Mouse (Mus musculus): ENCODE measurements around the gene Epn2.

DNA sequence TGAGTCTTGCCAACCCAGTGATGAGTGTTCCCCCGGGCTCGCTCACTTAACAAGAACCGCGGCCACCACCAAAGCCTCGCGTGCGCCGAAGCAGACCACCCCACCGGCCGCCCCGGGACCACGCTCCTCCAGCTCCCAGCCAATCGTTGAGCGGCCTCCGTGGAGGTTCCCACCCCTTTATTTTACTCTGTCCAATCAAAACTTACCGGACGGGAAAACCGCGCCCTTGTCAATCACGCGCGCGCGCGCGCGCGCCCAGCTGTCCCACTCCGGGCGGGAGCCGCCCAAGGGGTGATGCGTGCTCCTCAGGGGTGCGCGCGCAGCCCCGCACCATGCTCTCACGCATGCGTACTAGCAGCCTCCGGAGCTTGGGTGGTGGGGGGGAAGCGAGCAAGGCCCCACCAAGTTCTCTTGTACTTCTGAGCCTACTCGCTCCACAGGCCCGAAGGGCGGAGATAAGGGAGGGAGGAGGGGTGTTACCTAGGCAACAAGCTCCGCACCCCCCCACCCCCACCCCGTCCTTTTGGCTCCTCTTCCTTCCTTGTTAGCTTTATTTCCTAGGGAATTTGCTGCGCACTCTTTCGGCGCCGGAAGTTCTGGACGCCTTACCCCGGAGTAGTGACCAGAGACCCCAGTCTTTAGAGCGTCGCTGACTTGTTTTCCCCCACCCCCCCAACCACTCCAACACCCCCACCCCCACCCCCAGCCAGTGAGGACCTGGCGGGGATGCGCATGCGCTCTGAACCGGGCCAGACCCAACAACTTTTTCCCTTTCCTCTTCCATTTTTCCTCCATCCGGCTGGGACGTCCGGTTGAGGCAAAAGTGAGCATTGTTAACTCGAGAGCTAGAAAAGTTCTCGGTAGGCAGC, 85.1 kb downstream of the Epn2 start, which contains the start of gene Mapk7:
- TF ChIP-seq ZNF384 (IDR thresholded peaks at IDR 0.05; ENCODE audit: low read depth, low read length), result no peak
- no peak for TF ChIP-seq CTCF (conservative IDR thresholded peaks at IDR 0.05 in 1 of 2, IDR thresholded peaks at IDR 0.05 in 1 of 2; ENCODE audit: low read depth in 2 of 2, low read length in 2 of 2)

All from CH12.LX (cell line).